Mouse (Mus musculus) lung, embryonic 16.5 days (tissue): ENCODE results near the gene Lmnb2. TPM values are rescaled to one million over a fixed set of nuclear protein-coding genes. Genes with fewer than 3 reads are reported as not detected.

ENCODE experiments used
- ATAC-seq: fragments of 200-750 bp; cut with Nextera tagmentation; 2 replicates; pipeline ENCODE4 v1.8.0; 2017; ENCODE audit warnings: low read depth, mild to moderate bottlenecking, moderate library complexity
- H3K27ac ChIP-seq: fragments of 300-500 bp; sonication (generic); 2 replicates; pipeline ENCODE4 v1.5.1; 2014; ENCODE audit warnings: mild to moderate bottlenecking, control low read depth, low read length
- H3K27me3 ChIP-seq: fragments of 300-500 bp; sonication (generic); 2 replicates; pipeline ENCODE4 v1.6.1; 2014; ENCODE audit warnings: low read depth, low read length, mixed read lengths; ENCODE audit not compliant: control insufficient read depth, insufficient read depth
- H3K36me3 ChIP-seq: fragments of 300-500 bp; sonication (generic); 2 replicates; pipeline ENCODE4 v1.6.1; 2014; ENCODE audit warnings: low read length; ENCODE audit not compliant: control insufficient read depth, insufficient read depth
- H3K4me1 ChIP-seq: fragments of 300-500 bp; sonication (generic); replicated peaks from 2 replicates; pipeline ENCODE4 v1.6.1; 2014; ENCODE audit warnings: low read length, mixed read lengths; ENCODE audit not compliant: control insufficient read depth, insufficient read depth
- H3K4me2 ChIP-seq: fragments of 300-500 bp; sonication (generic); 2 replicates; pipeline ENCODE4 v1.6.1; 2014; ENCODE audit warnings: low read depth, low read length, control low read depth
- H3K4me3 ChIP-seq: fragments of 300-500 bp; sonication (generic); 2 replicates; pipeline ENCODE4 v1.5.1; 2014; ENCODE audit warnings: mild to moderate bottlenecking, low read length, control low read depth
- H3K9ac ChIP-seq: fragments of 300-500 bp; sonication (generic); 2 replicates; pipeline ENCODE4 v1.6.1; 2014; ENCODE audit warnings: low read length, control low read depth
- H3K9me3 ChIP-seq: fragments of 300-500 bp; sonication (generic); 2 replicates; pipeline ENCODE4 v1.6.1; 2016; ENCODE audit warnings: low read length; ENCODE audit not compliant: control insufficient read depth
- WGBS: fragments of 180-500 bp; shearing (Covaris S2); extraction: QIAGEN DNeasy Blood & Tissue Kit; methylation state at CpG from one replicate; pipeline ENCODE4 v1.1.7; 2014; 5-methylcytosine and 5-hydroxymethylcytosine counted together
- polyA plus RNA-seq: library from polyadenylated mRNA; unstranded; fragments of >200 nt; fragmentation: Nextera tagmentation; extraction: Ambion mirVana; gene quantifications from 2 replicates; pipeline ENCODE4 v1.2.1, GENCODE M21; 2015

The Lmnb2 gene
- polyA plus RNA-seq, 1 experiment from 2014 or later, result 52.6 TPM

- Histone ChIP-seq H3K4me1 (peaks cover 61% of the 10 kb centered on the region), H3K27me3 (no peaks in the 10 kb centered on the region; the same call in 1 of the 2 replicates), H3K9ac (peak overlapping the region; percentile 31; the same call in 1 of the 2 replicates)
Observed at GRCm38 (mm10) chr10:80933421-80933979, 15.5 kb upstream of the Lmnb2 start.

GRCm38 (mm10) chr10:80932700-80933420, 14.8 kb upstream of the Lmnb2 start:
- Histone ChIP-seq H3K9me3 (no peaks in the 10 kb centered on the region), H3K4me3 (peak overlapping the region; percentile 66), H3K27ac (peak overlapping the region; percentile 59), H3K4me2 (peak overlapping the region; percentile 85), H3K27me3 (no peaks in the 10 kb centered on the region; the same call in 1 of the 2 replicates), H3K36me3 (no peaks in the 10 kb centered on the region), H3K9ac (peak overlapping the region; percentile 65), H3K4me1 (peaks cover 55% of the 10 kb centered on the region)
- 2% methylated on average over 17 of the region's 17 CpGs for WGBS
- ATAC-seq, result no peak

More at GRCm38 (mm10) chr10:80933421-80933979, 15.5 kb upstream of the Lmnb2 start:
- H3K36me3 ChIP-seq, result no peaks in the 10 kb centered on the region
- peak overlapping the region; percentile 59 for H3K27ac ChIP-seq
- no peak for ATAC-seq
- 3% methylated on average over 21 of the region's 21 CpGs for WGBS
- peak overlapping the region; percentile 85 for H3K4me2 ChIP-seq
- H3K4me3 ChIP-seq, result peak overlapping the region; percentile 66; the same call in 1 of the 2 replicates
- no peaks in the 10 kb centered on the region for H3K9me3 ChIP-seq

GRCm38 (mm10) chr10:80932206-80932605, 14.2 kb upstream of the Lmnb2 start:
- H3K9ac ChIP-seq, result peak overlapping the region; percentile 65
- no peaks in the 10 kb centered on the region for H3K9me3 ChIP-seq
- no peaks in the 10 kb centered on the region; the same call in 1 of the 2 replicates for H3K27me3 ChIP-seq
- ATAC-seq, result no peak
- H3K36me3 ChIP-seq, result no peaks in the 10 kb centered on the region
- H3K4me2 ChIP-seq, result peak overlapping the region; percentile 85
- peak overlapping the region; percentile 66 for H3K4me3 ChIP-seq
- WGBS, result 2% methylated on average over 20 of the region's 20 CpGs
- no peak overlapping the region for H3K27ac ChIP-seq
- H3K4me1 ChIP-seq, result peaks cover 49% of the 10 kb centered on the region

- H3K4me2 ChIP-seq, result peak overlapping the region; percentile 85
- H3K9me3 ChIP-seq, result no peaks in the 10 kb centered on the region
- H3K27ac ChIP-seq, result peak overlapping the region; percentile 7; the same call in 1 of the 2 replicates
- WGBS, result 5% methylated on average over 26 of the region's 26 CpGs
- no peak for ATAC-seq
- no peaks in the 10 kb centered on the region for H3K36me3 ChIP-seq
- peak overlapping the region; percentile 66 for H3K4me3 ChIP-seq
- no peaks in the 10 kb centered on the region; the same call in 1 of the 2 replicates for H3K27me3 ChIP-seq
- H3K9ac ChIP-seq, result peak overlapping the region; percentile 76
- H3K4me1 ChIP-seq, result peaks cover 43% of the 10 kb centered on the region
Observed at GRCm38 (mm10) chr10:80931695-80932094, 13.7 kb upstream of the Lmnb2 start.

GRCm38 (mm10) chr10:80931153-80931671, 13.2 kb upstream of the Lmnb2 start:
- H3K4me3 ChIP-seq, result peak overlapping the region; percentile 66
- peaks cover 39% of the 10 kb centered on the region for H3K4me1 ChIP-seq
- H3K9me3 ChIP-seq, result no peaks in the 10 kb centered on the region
- no peak for ATAC-seq
- H3K36me3 ChIP-seq, result no peaks in the 10 kb centered on the region
- peak overlapping the region; percentile 85 for H3K4me2 ChIP-seq
- H3K27ac ChIP-seq, result no peak overlapping the region
- peak overlapping the region; percentile 76 for H3K9ac ChIP-seq
- H3K27me3 ChIP-seq, result no peaks in the 10 kb centered on the region; the same call in 1 of the 2 replicates
- 8% methylated on average over 11 of the region's 14 CpGs for WGBS

GRCm38 (mm10) chr10:80930361-80931152, 12.5 kb upstream of the Lmnb2 start:
- no peak for ATAC-seq
- peak overlapping the region; percentile 66 for H3K4me3 ChIP-seq
- peak overlapping the region; percentile 76 for H3K9ac ChIP-seq
- peak overlapping the region; percentile 53 for H3K27ac ChIP-seq
- H3K36me3 ChIP-seq, result no peaks in the 10 kb centered on the region
- WGBS, result under 1% methylated on average over 45 of the region's 45 CpGs
- H3K27me3 ChIP-seq, result no peaks in the 10 kb centered on the region; the same call in 1 of the 2 replicates
- H3K4me2 ChIP-seq, result peak overlapping the region; percentile 85
- H3K4me1 ChIP-seq, result peaks cover 33% of the 10 kb centered on the region
- no peaks in the 10 kb centered on the region for H3K9me3 ChIP-seq

GRCm38 (mm10) chr10:80929299-80930226, 11.5 kb upstream of the Lmnb2 start, which contains the start of gene Gadd45b:
Gene Gadd45b (plus strand): TSS chr10:80930073.
- H3K27ac ChIP-seq, result peak within 1 kb of the TSS; percentile 99
- peak within 1 kb of the TSS; percentile 66 for H3K4me3 ChIP-seq
- H3K9ac ChIP-seq, result peak within 1 kb of the TSS; percentile 76
- ATAC-seq, result peak; percentile 90
- peak within 1 kb of the TSS; percentile 89 for H3K4me2 ChIP-seq
- H3K27me3 ChIP-seq, result no peaks in the 10 kb centered on the region; the same call in 1 of the 2 replicates
- WGBS, result under 1% methylated on average over 56 of the region's 56 CpGs
- H3K36me3 ChIP-seq, result no peaks in the 10 kb centered on the region
- peaks cover 26% of the 10 kb centered on the region for H3K4me1 ChIP-seq
- no peaks in the 10 kb centered on the region for H3K9me3 ChIP-seq
